Mouse (Mus musculus): ENCODE data around the gene Slc25a48.

The Slc25a48 gene

DNA sequence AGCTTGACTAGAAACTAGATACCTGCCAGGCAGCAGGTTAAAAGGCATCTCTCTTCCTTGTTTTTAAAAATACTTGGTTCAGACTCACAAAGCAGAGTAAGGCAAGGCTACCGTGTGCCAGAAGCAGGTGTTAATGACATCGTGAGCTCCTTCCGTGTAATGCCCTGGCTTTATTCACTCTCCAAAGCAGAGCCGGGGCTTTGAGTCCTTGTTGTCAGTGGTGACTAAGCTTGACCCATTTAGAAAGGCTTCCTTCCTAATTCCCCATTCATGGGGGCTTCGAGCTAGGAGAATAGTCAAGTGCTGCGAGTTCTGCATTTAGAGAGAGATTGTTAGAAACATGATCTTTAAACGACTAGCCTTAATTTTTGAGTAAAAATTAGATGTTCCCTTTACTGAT, 78.7 kb downstream of the Slc25a48 start:
- no peak for DNase-seq

DNA sequence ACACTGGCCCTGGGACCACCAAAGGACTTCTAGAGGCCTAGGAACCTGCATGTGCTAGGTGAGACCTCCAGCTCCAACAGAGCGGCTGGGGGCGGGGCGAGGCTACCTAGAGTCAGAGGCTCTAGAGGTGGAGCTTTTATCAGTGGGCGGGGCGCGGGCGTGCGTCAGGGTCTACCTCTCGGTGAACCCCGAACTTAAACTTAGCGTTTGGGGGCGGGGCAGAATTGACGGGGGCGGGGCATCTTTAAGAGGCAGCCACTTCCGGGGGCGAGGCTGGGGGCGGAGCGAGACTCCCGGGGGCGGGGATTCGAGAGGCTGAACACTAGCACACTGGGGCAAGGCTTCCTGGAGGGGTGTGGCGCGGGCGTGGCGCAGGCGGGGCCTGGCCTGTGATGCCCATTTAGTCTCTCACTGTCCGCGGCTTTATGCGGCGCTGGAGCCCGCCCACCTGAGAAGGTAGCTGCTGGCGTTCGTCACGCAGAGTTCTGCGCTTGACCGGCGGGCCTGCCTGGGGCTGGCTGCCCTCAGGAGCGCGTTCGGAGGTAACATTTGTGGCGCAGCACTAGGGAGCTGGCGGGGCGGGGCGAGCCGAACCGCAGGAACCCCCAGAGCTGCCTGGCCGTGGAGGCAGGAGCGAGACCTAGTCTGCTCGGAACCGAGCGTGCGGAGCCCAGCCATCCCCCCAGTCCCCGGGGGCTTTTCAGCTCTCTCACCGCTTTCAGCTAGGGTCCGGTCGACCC, 84.1 kb downstream of the Slc25a48 start, which contains the start of gene Fbxl21:
Fbxl21 (plus strand) TSS at position 392 of the 740 bp plus-strand sequence.
- peak; percentile 84 for DNase-seq

DNA sequence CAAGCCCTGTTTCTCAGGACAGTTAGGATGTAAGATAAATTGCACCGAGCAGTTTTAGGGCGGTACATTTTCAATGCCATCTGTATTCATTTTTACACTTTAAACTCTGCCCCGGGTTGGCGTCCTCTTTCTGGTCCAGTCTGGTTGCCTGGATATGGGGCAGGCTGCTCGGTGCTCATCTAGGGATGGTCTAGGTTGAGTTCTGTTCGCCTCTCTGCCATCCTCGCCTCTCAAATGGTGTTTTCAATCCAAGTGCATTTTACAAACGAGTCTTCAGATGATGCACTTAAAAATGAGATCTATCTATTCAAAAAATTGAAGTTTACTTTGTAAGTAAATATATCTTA, 84.6 kb downstream of the Slc25a48 start:
- no peak for DNase-seq

All from right cerebral cortex, postnatal 14 days (tissue).